Mouse (Mus musculus) heart, adult 2 months (tissue): ENCODE data around the gene Syngap1.

Source experiments
- CTCF ChIP-seq: fragments of 200-600 bp; IDR thresholded peaks from 2 replicates; pipeline ENCODE4 v1.8.1; 2022; ENCODE audit warnings: antibody characterized with exemption, mild to moderate bottlenecking, moderate library complexity
- POLR2A ChIP-seq: fragments of 200-500 bp; IDR thresholded peaks from 2 replicates; pipeline ENCODE4 v1.6.1; 2011; ENCODE audit warnings: mild to moderate bottlenecking, low read depth, low read length, control low read depth; ENCODE audit not compliant: insufficient read depth

DNA sequence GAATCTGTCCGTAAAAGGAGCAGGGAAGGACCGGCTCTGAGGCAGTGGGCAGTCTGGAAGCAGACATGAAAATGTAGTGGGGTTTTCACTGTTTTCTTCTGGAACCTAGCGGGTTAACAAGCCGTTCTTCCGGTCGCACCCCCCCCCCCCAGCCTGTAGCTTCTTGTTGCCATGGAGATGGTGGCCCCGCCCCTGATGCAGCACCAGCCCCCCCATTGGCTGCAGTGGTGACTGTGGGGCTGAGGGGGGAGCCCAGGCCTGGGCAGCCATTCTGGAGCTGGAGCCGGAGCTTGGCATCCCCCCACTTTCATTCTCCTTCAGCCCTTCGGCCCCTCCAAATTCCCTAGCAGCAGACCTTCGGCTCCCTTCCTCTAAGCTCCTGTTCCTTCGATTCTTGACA lies 10.4 kb downstream of the Syngap1 start:
- TF ChIP-seq POLR2A (no peak), CTCF (no peak)
